Mouse (Mus musculus): ENCODE results near the gene Olfr649.
A peak's percentile ranks its signal among the peaks of the same experiment; 100 is the strongest.

Gene Olfr649

DNA sequence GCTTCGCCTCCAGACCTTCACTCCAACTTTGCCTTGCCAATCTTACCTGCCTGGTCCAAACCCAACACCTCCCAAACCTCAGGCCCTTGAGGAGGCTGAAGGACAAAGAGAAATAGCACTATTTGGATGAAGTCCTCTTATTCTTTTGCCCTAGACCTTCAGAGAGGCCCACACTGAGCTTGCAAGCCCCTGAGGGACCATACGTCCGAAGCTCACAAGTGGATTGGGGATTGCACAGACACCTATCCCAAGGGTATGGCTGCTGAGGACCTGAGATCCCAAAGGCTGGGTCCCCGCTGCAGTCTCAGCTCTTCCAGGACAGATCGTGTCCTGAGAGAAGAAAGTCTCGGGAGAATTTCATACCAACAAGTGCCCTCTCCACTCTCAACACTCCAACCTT is at the start of gene Olfr649:
TSS of gene Olfr649 (minus strand) at position 101 of the 400 bp plus-strand sequence.
- DNase-seq = no peak

GRCm38 (mm10) chr7:104244287-104245181 is 48.7 kb upstream of the Olfr649 start, which contains the start of gene Trim34a:
Gene Trim34a (plus strand): TSS chr7:104244457.
- DNase-seq = peak; percentile 74

DNA sequence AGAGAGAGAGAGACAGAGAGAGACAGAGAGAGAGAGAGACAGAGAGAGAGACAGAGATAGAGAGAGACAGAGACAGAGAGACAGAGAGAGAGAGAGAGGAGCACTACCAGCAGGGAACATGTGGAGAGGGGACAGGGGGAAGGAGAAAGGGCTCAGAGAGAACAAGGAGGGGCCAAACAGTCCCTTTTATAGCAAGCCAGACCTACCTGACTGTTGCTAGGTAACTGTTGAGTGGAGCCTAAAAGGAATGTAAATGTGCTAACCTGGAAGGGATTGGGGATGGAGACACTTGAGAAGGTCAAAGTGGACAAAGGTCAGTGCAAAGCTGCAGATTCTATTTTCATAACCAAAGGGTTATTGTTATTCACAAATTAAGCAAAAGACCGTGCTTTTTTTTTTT is 47.8 kb upstream of the Olfr649 start:
- DNase-seq = no peak

- no peak for DNase-seq
Observed at GRCm38 (mm10) chr7:104240857-104241256, 45.1 kb upstream of the Olfr649 start.

- peak; percentile 19 for DNase-seq
Observed at GRCm38 (mm10) chr7:104231203-104231602, 35.4 kb upstream of the Olfr649 start.

- peak; percentile 86 for DNase-seq
Observed at GRCm38 (mm10) chr7:104218701-104219569, 23.1 kb upstream of the Olfr649 start, which contains the start of gene Trim6. Gene Trim6 (plus strand): TSS chr7:104218793.

GRCm38 (mm10) chr7:104217881-104218280 is 22.1 kb upstream of the Olfr649 start:
- DNase-seq = no peak

DNA sequence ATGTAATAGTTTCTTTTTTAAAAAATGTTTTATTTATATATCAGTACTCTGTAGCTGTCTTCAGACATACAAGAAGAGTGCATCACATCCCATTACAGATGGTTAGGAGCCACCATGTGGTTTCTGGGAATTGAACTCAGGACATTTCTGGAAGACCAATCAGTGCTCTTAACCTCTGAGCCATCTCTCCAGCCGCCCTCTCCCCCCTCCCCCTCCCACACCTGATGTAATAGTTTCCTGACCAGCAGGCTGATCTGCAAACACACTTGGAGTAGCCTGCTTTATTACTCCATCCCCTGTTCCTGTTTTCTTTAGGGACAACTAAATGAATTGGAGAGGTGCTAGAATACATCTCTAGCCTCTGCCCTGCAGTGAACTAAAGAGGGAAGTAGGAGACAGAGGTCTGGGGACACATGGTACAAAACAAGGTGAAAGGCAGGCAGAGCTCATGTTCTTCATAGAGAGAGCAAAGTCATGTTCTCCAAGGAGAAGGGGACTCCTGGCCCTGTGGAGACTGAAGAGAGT is 20.3 kb upstream of the Olfr649 start:
- no peak for DNase-seq

GRCm38 (mm10) chr7:104206197-104206596 is 10.4 kb upstream of the Olfr649 start:
- no peak for DNase-seq

- DNase-seq = peak; percentile 80
Observed at GRCm38 (mm10) chr7:104199822-104200221, 4.0 kb upstream of the Olfr649 start.

DNA sequence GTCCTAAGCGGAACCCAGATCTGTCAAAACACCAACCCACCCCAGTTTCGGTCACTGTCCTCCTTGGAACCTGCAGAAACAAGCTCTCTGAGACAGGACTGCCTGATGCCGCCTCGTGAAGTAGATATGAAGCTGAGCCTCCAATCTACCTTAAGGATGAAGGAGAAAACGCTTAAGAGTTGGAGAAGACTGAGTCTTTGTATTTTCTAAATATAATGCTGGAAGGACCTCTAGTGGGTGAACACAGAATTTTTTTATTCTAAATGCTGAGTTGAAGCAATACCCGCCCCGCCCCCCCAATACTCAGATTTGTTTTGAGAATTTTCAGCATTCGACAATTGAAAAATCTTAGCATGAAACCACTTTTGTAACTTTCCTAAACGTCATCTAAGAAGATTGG is 4.5 kb downstream of the Olfr649 start:
- DNase-seq = no peak

GRCm38 (mm10) chr7:104183292-104183691 is 12.5 kb downstream of the Olfr649 start, which contains the start of gene Olfr648:
Gene Olfr648 (minus strand): TSS chr7:104183392.
- DNase-seq = no peak

DNA sequence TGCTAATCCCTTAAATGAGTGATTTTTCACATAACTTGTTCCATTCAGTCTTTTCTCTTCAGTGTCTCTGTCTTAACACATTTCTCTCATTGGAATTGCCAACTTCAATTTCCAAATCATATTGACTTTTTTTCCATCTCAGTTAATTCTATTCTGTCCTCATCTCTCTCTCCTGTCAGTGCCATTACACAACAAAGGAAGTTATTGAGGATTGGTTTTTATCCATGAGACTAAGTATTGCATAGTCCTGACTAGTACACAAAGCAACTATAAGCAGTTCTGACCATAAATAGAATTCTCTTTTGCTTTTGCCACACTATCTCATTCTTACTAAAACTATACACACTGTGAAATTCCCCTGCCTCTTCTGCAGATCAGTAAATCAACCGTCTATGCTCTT is 16.7 kb downstream of the Olfr649 start:
- DNase-seq = no peak

DNA sequence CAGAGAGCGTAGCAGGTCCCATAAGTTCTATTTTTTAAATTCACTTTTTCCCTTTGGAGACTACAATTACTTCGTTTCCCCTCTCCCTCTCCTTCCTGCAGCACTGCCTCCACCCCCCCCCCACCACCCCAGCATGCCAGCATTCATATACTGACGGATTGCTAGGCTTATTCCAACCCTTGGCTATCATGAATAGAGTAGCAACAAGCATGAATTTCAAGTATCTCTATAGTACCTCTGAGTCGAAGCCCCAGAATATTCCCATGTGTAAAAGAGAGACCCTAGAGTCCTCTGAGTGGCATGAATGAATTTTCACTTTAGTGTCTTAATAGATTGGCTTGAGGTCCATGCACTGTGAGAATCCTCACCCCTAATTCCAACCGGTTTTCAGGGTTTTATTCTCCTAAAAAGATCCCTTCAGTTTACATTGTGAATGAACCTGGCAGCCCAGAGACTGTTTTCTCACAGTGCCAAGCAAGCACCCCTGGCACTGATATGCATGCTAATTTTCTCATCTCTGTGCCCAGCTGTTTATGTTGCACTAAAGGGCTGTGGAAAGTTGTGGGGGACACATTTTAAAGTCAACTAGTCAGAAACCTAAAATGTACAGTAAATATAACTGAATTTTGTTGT is 17.2 kb downstream of the Olfr649 start:
- DNase-seq = no peak

GRCm38 (mm10) chr7:104175085-104175484 is 20.7 kb downstream of the Olfr649 start:
- no peak for DNase-seq

DNA sequence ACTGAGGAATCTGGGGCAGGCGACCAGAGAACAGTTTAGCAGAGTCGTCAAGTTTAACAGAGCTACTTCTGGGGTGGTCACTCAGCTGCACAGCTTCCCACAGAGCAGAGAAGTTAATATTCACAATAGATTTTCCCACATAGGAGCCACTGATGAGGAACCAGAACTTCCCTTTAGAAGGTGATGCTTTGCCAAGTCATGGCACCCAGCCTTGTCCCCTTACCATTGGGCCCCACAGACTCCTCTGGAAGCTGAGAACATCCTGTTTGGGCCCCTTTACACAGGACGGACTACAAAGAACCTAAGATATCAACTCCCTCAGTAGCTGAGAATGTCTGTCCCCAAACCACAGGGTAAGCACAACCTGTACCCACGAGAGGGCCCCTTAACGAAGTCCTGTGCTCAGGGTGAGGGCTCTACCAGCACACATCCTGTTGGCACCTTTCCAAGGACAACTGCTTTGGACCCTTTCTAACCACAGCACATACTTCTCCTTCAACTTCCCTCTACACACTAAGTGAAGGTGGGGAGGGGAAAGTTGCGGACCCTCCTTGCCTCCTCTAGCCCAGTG is 26.1 kb downstream of the Olfr649 start:
- DNase-seq = no peak

DNA sequence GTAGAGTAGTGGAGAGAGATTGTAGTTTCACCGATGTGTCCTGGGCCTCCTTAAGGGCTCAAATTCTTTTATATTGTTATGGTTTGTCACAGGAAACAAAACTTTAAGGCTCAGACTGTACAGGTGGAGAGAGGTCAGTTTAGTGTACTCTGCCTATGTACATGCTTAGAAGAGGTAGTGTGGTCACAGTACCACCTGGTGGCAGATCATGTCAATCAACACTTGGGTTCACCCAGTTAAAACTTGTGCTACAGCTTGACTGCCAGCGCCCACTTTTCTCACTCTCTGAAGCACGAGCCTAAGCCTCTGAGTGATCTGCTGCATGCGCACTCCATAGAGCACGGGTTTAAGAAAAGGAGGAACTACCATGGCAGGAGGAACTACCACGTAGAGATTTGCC is 28.7 kb downstream of the Olfr649 start:
- no peak for DNase-seq

DNA sequence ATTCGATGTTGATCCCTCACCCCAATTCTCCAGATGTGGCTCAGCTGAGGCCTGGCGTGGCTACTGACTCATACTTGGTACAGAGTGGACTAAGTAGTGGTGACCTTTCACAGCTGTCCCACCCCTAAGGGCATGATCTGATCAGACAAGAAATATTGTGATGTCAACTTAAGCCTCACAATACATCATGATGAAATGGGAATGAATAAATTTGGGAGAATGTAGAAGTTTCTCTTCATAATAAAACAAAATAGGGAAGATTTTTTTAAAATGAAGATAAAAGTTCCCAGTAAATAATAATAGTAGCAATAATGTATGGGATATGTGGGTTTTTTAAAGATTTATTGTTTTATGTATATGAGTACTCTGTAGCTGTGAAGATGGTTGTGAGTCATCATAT is 45.3 kb downstream of the Olfr649 start, which contains the start of gene Ubqlnl:
TSS of gene Ubqlnl (minus strand) at position 101 of the 400 bp plus-strand sequence.
- DNase-seq = no peak

DNA sequence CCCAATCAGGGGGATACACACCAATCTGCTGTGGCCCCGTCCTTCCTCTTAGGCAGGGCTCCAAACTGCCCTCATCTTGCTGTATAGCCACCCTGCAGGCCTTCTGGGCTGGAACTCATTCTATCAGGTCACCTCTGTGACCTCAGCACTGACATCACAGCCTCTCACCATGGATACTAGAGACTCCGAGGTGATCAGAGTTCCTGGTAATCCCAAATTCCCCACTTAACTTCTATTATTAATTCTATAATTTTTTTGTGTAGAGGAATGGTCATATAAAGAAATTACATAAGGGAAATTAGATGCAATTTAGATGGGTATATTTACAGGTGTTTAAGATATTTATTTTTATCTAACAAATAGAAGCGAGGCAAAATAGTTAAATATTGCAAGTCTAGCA is 52.6 kb downstream of the Olfr649 start, which contains the start of gene Ubqln3:
TSS of gene Ubqln3 (minus strand) at position 101 of the 400 bp plus-strand sequence.
- DNase-seq = no peak

Data from kidney, postnatal 14 days (tissue).